Mouse (Mus musculus) ES-Bruce4 (cell line): ENCODE measurements around the gene Dusp16.

Experiments
- CTCF ChIP-seq: IDR thresholded peaks from one replicate; pipeline ENCODE4 v1.8.1; 2011; ENCODE audit warnings: low read depth, low read length
- EP300 ChIP-seq: IDR thresholded peaks from 2 replicates; pipeline ENCODE4 v1.6.1; 2011; ENCODE audit warnings: low read depth, low read length; ENCODE audit not compliant: insufficient read depth
- POLR2A ChIP-seq: IDR thresholded peaks from one replicate; pipeline ENCODE4 v1.8.1; 2011; ENCODE audit warnings: low read length; ENCODE audit not compliant: insufficient read depth

GRCm38 (mm10) chr6:134703053-134703690, 89.3 kb downstream of the Dusp16 start:
- no peak for TF ChIP-seq POLR2A
- TF ChIP-seq EP300: no peak
- no peak for TF ChIP-seq CTCF
